Mouse (Mus musculus) bone marrow, adult 2 months (tissue): ENCODE results near the gene Mccc1. TPM values are rescaled to one million over a fixed set of nuclear protein-coding genes. Genes with fewer than 3 reads are reported as not detected.

Experiments used
- H3K27ac ChIP-seq: fragments of 200-500 bp; 2 replicates; pipeline ENCODE4 v1.5.1; 2012; ENCODE audit warnings: low read depth, mild to moderate bottlenecking, control low read depth, inconsistent platforms, low read length; ENCODE audit not compliant: control insufficient read depth, poor library complexity, insufficient read depth
- H3K4me1 ChIP-seq: fragments of 200-500 bp; 2 replicates; pipeline ENCODE4 v1.6.1; 2011; ENCODE audit warnings: low read length; ENCODE audit not compliant: control insufficient read depth, insufficient read depth
- H3K4me3 ChIP-seq: fragments of 200-500 bp; replicated peaks from 2 replicates; pipeline ENCODE3; 2011; ENCODE audit warnings: mild to moderate bottlenecking, low read depth, low read length, control low read depth; ENCODE audit not compliant: control insufficient read depth
- CTCF ChIP-seq: fragments of 200-500 bp; IDR thresholded peaks from 2 replicates; pipeline ENCODE4 v1.5.1; 2011; ENCODE audit warnings: low read length, control low read depth; ENCODE audit not compliant: control insufficient read depth, insufficient read depth
- POLR2A ChIP-seq: fragments of 200-500 bp; IDR thresholded peaks from 2 replicates; pipeline ENCODE4 v1.6.1; 2011; ENCODE audit warnings: low read depth, mild to moderate bottlenecking, control low read depth, low read length, borderline replicate concordance; ENCODE audit not compliant: control insufficient read depth
- WGBS: fragments of 180-500 bp; shearing (Covaris S2); methylation state at CpG from one replicate; pipeline ENCODE4 v1.1.7; 2018; 5-methylcytosine and 5-hydroxymethylcytosine counted together
- polyA plus RNA-seq: library from polyadenylated mRNA; stranded (reverse); fragments of >200 nt; gene quantifications from 2 replicates; pipeline ENCODE4 v1.2.4, GENCODE M21; 2011; ENCODE audit warnings: low replicate concordance; ENCODE audit not compliant: missing spikeins, insufficient read depth, insufficient read length

Gene Mccc1
- polyA plus RNA-seq, 1 experiment: 12.6 TPM

GRCm38 (mm10) chr3:35954901-35955575, 45.4 kb downstream of the Mccc1 start:
- no peak overlapping the region for H3K27ac ChIP-seq
- no peaks in the 10 kb centered on the region for H3K4me1 ChIP-seq
- WGBS: 90% methylated on average over 11 of the region's 11 CpGs
- H3K4me3 ChIP-seq: no peak overlapping the region
- TF ChIP-seq CTCF (no peak), POLR2A (no peak)

GRCm38 (mm10) chr3:35953816-35954215, 46.7 kb downstream of the Mccc1 start:
- no peak overlapping the region for H3K4me3 ChIP-seq
- TF ChIP-seq CTCF: no peak
- no peak for TF ChIP-seq POLR2A

GRCm38 (mm10) chr3:35953184-35953583, 47.3 kb downstream of the Mccc1 start:
- Histone ChIP-seq H3K4me1 (no peaks in the 10 kb centered on the region), H3K4me3 (no peak overlapping the region), H3K27ac (no peak overlapping the region)
- TF ChIP-seq POLR2A: no peak
- no peak for TF ChIP-seq CTCF
- 83% methylated on average over 1 of the region's 1 CpGs for WGBS

More at GRCm38 (mm10) chr3:35953816-35954215, 46.7 kb downstream of the Mccc1 start:
- 85% methylated on average over 6 of the region's 6 CpGs for WGBS
- H3K27ac ChIP-seq: no peak overlapping the region
- H3K4me1 ChIP-seq: no peaks in the 10 kb centered on the region

- Histone ChIP-seq H3K27ac (no peak overlapping the region), H3K4me1 (no peaks in the 10 kb centered on the region), H3K4me3 (no peak overlapping the region)
- 43% methylated on average over 7 of the region's 7 CpGs for WGBS
- TF ChIP-seq CTCF (no peak), POLR2A (no peak)
Observed at GRCm38 (mm10) chr3:35948197-35948596, 52.3 kb downstream of the Mccc1 start.

GRCm38 (mm10) chr3:35940520-35941135, 59.9 kb downstream of the Mccc1 start:
- TF ChIP-seq CTCF (no peak), POLR2A (no peak)
- H3K27ac ChIP-seq: no peak overlapping the region
- 77% methylated on average over 4 of the region's 4 CpGs for WGBS
- H3K4me1 ChIP-seq: peaks cover 3% of the 10 kb centered on the region
- no peak overlapping the region for H3K4me3 ChIP-seq

GRCm38 (mm10) chr3:35940047-35940446, 60.4 kb downstream of the Mccc1 start:
- WGBS: 21% methylated on average over 2 of the region's 2 CpGs
- Histone ChIP-seq H3K4me3 (no peak overlapping the region), H3K27ac (no peak overlapping the region), H3K4me1 (peaks cover 3% of the 10 kb centered on the region)
- TF ChIP-seq CTCF: no peak
- TF ChIP-seq POLR2A: no peak

- peaks cover 3% of the 10 kb centered on the region for H3K4me1 ChIP-seq
- no peak within 1 kb of the TSS for H3K4me3 ChIP-seq
- H3K27ac ChIP-seq: no peak within 1 kb of the TSS
- no peak for TF ChIP-seq POLR2A
- no peak for TF ChIP-seq CTCF
- WGBS: 88% methylated on average over 6 of the region's 6 CpGs
Observed at GRCm38 (mm10) chr3:35937345-35937744, 63.1 kb downstream of the Mccc1 start, which contains the start of gene Dcun1d1. TSS of gene Dcun1d1 (minus strand) at chr3:35937445.

GRCm38 (mm10) chr3:35933405-35933777, 67.1 kb downstream of the Mccc1 start:
- WGBS: under 1% methylated on average over 14 of the region's 14 CpGs
- peaks cover 4% of the 10 kb centered on the region; the same call in 1 of the 2 replicates for H3K4me1 ChIP-seq
- TF ChIP-seq POLR2A (no peak), CTCF (no peak)

More at GRCm38 (mm10) chr3:35933405-35933777, 67.1 kb downstream of the Mccc1 start:
- H3K4me3 ChIP-seq: peak overlapping the region; percentile 99
- H3K27ac ChIP-seq: peak overlapping the region; percentile 98
